Mouse (Mus musculus) retina, adult 2 months (tissue): ENCODE measurements at regions not wholly inside any gene's neighbourhood (a gene's known extent, or its start where the extent isn't known, plus 50 kb on each side); places are given as distances from the start of the nearest gene placed in this dataset.

Experiments used
- DNase-seq: peaks from one replicate; pipeline ENCODE4 v3.0.0-alpha.2; 2012; ENCODE audit warnings: low read depth, low spot score

DNA sequence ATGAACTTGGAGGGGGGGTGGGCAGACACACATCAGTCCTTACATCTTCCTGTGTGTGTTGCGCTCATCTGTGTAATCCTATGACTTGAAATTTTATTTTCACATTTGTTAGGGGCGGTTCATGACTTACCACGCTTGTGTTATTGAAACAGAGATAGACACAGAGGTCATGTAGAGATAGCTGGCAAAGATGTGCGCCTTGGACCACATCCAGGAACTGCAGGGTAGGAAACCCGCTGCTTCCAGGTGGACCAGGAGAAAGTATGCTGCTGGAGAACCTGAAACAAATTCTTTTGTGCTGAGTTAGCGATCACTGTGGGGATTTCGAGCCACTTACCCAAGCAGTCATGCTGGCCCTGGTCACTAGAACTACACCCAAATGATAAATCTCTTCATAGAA lies 89.1 kb downstream of the Kcnj2 start:
- DNase-seq, result no peak

DNA sequence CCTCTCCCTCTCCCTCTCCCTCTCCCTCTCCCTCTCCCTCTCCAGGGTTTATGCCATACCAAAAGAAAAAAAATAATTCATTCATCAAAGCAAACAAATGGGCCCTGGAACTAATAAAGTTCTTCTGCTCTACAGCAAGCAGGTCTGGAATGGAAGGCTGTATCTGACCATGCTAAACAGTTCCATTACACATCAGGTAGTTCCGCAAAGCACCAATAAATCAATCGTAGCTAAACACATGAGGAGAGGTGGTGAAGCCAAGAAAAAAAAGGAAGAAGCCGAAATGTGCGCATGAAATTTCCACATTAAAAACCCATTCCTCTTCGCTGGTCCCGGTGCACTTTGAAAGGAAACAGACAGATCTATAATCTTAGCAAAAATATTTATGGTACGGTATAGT lies 89.8 kb downstream of the Kcnj2 start:
- DNase-seq, result no peak

DNA sequence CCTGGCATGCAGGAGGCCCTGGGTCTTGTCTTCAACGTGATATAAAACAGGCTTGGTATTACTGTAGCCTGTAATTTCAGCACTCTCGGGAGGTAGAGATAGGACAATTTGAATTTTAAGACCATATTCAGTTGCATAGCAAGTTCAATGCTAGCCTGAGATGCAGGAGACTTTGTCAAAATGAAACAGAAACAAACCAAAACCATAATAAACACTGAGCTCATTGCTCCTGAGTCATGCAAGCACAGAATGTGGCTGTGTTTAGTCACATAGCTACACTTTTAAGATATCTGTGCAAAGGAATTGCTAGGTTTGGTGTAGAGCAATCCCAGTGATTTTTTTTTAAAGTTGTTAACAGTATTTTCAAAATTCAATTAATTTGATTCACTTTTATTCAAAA lies 93.3 kb downstream of the Kcnj2 start:
- no peak for DNase-seq

GRCm38 (mm10) chr11:111164907-111165306 lies 98.9 kb downstream of the Kcnj2 start:
- no peak for DNase-seq

DNA sequence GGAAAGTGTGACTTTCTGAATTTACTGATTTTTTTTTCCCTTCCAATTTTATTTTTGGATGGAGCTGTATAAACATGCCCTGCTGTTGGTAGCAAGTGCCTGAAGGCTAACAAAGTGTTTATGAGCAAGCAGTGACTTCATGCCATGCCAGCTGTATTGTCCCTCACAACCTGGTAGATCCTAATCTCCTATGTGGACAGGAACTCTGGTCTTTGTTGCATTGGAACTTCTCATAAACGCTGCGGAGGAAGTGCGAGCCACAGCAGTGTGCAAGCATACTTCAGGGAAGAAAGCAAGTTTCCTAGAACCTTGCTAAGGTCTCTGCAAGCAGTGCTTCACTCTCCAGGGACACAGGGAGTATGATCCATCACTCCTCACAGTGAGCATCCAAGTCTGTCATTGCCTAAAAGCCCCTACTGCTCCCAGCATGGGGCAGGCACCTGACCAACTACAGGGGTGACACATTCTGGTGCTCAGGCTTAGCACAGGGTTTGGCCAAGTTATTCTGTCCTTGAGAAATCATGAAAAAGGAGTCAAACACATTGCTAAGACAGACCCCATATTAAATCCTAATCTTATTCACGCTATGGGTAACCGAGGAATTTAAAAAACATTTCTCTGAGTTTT lies 104.3 kb downstream of the Kcnj2 start:
- no peak for DNase-seq

DNA sequence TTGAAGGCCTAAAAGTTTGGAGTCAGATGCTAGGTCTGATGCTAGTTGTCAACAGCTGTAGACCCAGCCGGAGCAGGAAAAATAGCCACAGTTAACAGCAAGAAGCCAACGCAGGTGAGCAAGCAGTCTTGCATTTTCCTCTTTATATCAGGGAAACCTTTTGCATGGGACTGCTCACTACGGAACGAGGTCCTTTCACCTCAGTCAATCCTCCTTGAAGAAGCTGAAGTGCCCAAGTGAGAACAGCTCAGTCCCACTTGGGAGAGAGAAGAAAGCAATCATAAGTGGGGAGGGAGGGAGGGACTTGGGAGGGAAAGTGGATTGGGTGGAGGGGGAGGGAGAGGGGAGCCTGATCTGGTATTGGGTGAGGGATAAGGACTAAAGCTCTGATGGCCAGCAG lies 107.6 kb downstream of the Kcnj2 start:
- DNase-seq, result no peak

DNA sequence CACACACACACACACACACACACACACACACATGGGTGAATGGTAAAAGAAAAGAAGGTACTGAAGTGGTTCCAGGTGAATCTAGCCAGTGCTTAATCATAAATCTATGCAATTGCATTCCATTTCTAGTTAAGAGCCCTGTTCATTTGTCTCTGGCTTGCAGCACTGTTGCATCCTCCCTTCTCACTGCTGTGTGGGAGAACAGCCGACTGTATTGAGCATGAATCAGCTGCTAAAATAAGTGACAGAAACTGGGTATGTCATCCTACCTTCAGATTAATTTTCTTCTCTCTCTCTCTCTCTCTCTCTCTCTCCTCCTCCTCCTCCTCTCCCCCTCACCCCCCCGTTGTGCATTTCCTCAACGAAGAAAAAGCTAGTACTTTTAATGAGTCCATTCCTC lies 109.6 kb downstream of the Kcnj2 start:
- DNase-seq, result no peak

DNA sequence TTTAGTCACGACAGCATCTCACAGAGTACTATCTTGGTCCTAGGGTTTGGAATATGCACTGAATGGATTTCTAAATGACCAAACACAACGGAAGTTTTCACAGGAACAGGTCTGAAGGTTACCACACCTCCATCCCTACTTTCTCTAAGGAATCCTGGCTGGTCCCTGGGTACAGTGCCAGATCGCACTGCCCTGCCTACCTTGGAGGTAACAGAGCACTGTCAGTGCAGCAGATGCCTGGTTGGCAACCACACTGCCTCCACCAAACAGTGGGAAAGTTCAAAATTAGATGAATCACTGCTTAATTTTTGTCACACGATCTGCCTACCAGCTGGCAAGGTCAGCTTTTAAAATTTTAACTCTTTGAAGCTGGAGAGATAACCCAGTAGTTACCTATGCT lies 111.6 kb downstream of the Kcnj2 start:
- no peak for DNase-seq

GRCm38 (mm10) chr11:111197422-111197821 lies 131.5 kb downstream of the Kcnj2 start:
- DNase-seq, result no peak

- no peak for DNase-seq
Observed at GRCm38 (mm10) chr11:111200512-111200911, 134.5 kb downstream of the Kcnj2 start.

DNA sequence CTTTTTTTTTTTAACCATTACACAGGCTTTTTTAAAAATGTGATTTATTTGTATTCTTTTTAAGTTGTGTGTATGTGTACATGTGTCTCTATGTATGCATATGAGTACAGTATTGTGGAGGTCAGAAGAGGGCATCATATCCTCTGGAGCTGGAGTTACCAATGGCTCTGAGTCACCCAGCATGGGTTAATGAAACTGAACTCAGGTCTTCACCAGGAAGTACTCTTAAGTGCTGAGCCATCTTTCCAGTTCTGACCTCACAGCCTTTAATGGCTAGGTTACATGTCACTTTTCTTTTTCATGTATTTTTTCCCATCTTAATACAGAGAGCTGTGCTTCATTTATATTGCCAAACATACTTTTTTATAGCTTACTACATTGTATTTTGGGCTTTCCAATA lies 136.8 kb downstream of the Kcnj2 start:
- DNase-seq, result no peak

DNA sequence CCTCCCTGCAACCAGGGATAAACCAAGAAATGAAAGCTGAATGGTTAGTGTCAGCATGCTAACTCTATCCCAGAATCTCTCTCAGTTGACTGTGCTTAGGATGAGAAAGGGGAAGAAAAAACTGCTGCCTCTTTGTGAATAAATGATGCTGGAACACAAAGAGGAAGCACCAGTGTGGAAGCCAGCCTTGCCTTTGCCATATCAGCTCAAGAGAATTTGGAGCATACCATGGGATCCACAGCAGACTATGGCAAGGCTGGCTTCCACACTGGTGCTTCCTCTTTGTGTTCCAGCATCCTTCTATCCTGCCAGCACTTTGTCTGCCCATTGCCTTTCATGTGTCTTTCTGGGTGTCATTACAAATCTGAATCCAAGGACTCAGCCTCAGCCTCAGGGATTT lies 144.6 kb downstream of the Kcnj2 start:
- no peak for DNase-seq

DNA sequence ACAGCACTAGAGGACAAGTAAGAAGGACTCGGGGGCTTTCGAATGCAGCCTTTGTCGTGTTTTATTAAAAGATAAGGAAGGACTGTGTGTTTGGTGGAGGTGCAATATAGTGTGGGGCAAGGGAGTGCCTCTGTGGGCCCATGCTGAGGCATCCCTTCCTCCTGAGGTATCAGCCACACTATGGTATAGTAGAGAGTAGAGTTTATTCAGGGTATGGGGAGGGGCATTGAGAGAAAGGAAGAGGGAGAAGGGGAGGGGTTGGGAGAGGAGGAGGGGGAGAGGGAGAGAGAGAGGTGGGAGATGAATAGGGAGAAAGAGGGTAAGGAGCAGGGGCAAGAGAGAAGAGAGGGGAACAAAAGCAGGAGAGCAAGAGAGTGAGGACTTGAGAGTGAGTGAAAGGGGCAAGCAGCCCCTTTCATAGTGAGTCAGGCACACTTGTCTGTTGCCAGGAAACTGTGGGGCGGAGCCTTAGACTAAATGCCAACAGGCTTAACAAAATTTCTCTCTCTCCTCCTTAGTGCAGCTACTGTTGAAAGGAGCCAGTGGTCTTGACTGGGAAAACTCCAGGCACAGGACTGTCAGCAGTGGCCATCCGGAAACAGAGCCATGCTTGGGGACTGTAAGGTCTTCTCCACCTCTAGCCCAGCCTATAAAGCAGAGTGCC lies 146.2 kb downstream of the Kcnj2 start:
- DNase-seq, result no peak

- DNase-seq, result no peak
Observed at GRCm38 (mm10) chr11:111212702-111213328, 146.9 kb downstream of the Kcnj2 start.

- DNase-seq, result no peak
Observed at GRCm38 (mm10) chr11:111215006-111215405, 149.0 kb downstream of the Kcnj2 start.

DNA sequence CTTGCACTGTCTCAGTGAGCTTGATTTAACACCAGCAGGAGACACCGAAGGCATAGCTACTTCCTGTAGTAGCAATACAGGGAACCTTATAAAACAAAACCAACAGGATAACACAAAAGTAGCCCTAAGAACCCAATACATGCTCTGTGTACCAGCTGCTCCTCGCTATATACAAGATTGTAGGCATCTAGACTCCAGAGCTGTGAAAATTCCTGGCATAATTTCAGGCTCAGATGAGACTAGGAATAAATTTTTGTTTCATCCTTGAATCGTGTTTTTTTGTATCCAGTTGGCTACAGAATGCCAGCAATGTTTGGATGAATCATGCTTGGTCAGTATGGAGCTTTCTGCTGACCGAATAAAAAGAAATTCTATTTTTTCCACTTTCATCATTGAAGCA lies 157.9 kb downstream of the Kcnj2 start:
- DNase-seq, result no peak

DNA sequence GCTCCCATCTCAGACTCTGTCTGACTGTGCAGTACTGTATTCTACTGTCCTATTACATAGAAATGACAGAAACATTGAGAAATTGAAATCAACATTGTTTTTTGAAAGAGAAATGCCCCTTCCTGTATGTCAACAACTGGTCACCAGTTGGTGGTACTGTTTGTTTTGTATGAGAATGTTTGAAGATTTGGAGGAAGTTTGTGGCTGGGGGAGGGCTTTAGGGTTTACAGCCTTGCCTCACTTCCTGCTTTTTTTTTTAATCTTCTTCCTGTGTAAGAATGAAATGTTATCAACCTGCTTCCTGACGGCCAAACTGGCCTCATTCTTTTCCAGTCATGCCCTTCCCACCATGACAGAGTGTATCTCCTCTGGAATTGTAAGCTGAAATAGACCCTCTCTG lies 161.3 kb downstream of the Kcnj2 start:
- DNase-seq, result no peak

- DNase-seq, result no peak
Observed at GRCm38 (mm10) chr11:111236741-111237140, 170.8 kb downstream of the Kcnj2 start.

GRCm38 (mm10) chr11:111239784-111240183 lies 173.8 kb downstream of the Kcnj2 start:
- DNase-seq, result no peak

DNA sequence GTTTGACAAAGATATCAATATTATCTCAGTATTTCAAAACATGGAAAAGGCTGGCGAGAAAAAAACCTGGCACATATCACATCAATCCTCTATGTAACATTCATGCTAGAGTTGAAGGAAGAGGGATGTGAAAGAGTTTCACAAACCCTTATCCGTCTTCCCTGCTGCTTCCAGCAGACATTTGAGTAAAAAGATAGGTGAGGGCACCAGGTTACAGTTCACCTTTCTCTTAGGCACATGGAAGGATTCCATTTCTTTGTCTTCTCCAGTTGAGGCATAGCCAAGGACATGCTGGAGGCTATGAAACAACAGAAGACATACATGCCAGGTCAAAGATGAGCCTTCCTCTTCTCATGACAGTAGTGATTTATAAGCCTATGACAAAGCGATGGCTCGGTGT lies 186.3 kb downstream of the Kcnj2 start:
- no peak for DNase-seq

- no peak for DNase-seq
Observed at GRCm38 (mm10) chr11:111256596-111256995, 190.6 kb downstream of the Kcnj2 start.

DNA sequence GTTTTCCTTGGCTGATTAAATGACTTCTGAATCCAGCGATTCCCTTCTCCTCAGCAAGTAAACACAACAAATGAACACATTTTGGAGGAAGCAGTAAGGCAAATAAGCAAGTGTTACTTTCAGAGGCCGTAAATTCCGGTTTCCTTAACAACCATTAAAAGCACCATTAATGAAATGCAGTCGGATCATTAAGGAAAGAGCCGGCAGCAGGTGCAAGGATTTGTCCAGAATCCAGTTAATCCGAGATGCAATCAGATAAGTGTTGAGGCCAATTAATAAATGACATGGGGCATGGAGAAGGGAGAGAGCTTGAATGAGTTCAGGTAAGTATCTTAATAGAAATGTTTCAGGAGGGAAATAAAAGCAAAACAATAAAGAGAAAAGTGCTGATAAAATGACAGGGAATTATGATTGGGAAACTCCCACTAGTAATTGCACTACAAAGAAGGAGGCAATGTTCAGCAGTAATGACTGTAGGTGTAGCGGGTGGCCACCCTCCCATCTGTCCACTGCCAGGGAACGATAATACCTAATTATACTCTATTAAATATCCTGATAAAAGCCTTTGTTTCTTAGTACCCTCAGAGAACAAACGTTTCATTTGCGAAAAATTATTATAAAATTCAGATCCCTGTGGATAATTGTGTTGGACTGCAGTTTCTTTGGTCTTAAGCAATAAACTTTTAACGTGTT lies 194.9 kb downstream of the Kcnj2 start:
- DNase-seq, result no peak

GRCm38 (mm10) chr11:111273651-111274050 lies 207.7 kb downstream of the Kcnj2 start:
- DNase-seq, result no peak
